Mouse (Mus musculus) embryonic facial prominence, embryonic 10.5 days (tissue): ENCODE data around the gene Cd164l2. TPM values are rescaled to one million over a fixed set of nuclear protein-coding genes. Genes with fewer than 3 reads are reported as not detected.

Experiments
- DNase-seq: peaks from one replicate; pipeline ENCODE4 v3.0.0-alpha.2; 2017; ENCODE audit warnings: low spot score
- H3K27ac ChIP-seq: fragments of 300-500 bp; sonication (generic); replicated peaks from 2 replicates; pipeline ENCODE4 v1.5.1; 2016; ENCODE audit warnings: mild to moderate bottlenecking
- H3K27me3 ChIP-seq: fragments of 300-500 bp; sonication (generic); replicated peaks from 2 replicates; pipeline ENCODE4 v1.6.1; 2016; ENCODE audit warnings: low read depth, mild to moderate bottlenecking; ENCODE audit not compliant: poor library complexity, severe bottlenecking
- H3K36me3 ChIP-seq: fragments of 300-500 bp; sonication (generic); replicated peaks from 2 replicates; pipeline ENCODE4 v1.6.1; 2016; ENCODE audit warnings: mild to moderate bottlenecking, moderate library complexity
- H3K4me1 ChIP-seq: fragments of 300-500 bp; sonication (generic); 2 replicates; pipeline ENCODE4 v1.6.1; 2016
- H3K4me3 ChIP-seq: fragments of 300-500 bp; sonication (generic); 2 replicates; pipeline ENCODE4 v1.5.1; 2016; ENCODE audit warnings: mild to moderate bottlenecking, moderate library complexity
- H3K9me3 ChIP-seq: fragments of 300-500 bp; sonication (generic); 2 replicates; pipeline ENCODE4 v1.6.1; 2016; ENCODE audit warnings: mild to moderate bottlenecking
- WGBS: fragments of 180-500 bp; shearing (Covaris S2); methylation state at CpG from one replicate; pipeline ENCODE4 v1.1.7; 2016; 5-methylcytosine and 5-hydroxymethylcytosine counted together
- polyA plus RNA-seq: library from polyadenylated mRNA; unstranded; fragments of >200 nt; fragmentation: Nextera tagmentation; extraction: Ambion mirVana; gene quantifications from 2 replicates; pipeline ENCODE4 v1.2.1, GENCODE M21; 2016

The Cd164l2 gene
- polyA plus RNA-seq, 1 experiment from 2014 or later = 5.2 TPM

- Histone ChIP-seq H3K36me3 (no peaks in the 10 kb centered on the region), H3K27me3 (peaks cover 46% of the 10 kb centered on the region), H3K9me3 (no peaks in the 10 kb centered on the region), H3K4me1 (peaks cover 10% of the 10 kb centered on the region), H3K4me3 (no peak overlapping the region), H3K27ac (no peak overlapping the region)
- WGBS = 80% methylated on average over 5 of the region's 5 CpGs
- DNase-seq = no peak
Measured at GRCm38 (mm10) chr4:133235415-133235814, 23.5 kb downstream of the Cd164l2 start.

DNA sequence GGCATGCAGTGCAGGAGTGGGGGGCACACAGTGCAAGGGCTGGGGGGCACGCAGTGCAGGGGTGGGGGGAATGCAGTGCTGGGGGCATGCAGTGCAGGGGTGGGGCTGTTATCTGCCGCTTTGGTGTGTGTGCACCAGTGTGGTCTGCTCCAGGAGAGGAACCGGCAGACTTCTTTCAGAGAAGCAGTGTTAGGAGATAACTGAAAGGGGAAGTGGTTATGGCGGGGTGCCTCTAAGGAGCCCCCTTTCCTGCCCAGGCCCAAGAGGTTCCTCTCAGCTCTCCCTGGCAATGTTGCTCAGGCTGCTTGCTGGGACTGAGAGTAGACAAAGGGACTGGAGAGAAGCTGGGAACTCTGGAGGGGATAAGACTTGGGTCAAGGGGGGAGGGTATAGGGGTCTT is 26.0 kb downstream of the Cd164l2 start:
- H3K27ac ChIP-seq = no peak overlapping the region
- H3K4me1 ChIP-seq = peaks cover 25% of the 10 kb centered on the region
- no peak overlapping the region for H3K4me3 ChIP-seq
- no peaks in the 10 kb centered on the region for H3K9me3 ChIP-seq
- WGBS = 80% methylated on average over 4 of the region's 4 CpGs
- peaks cover 64% of the 10 kb centered on the region for H3K27me3 ChIP-seq
- DNase-seq = no peak
- H3K36me3 ChIP-seq = no peaks in the 10 kb centered on the region

- WGBS = 3% methylated on average over 16 of the region's 16 CpGs
- Histone ChIP-seq H3K27ac (peak within 1 kb of the TSS; percentile 84), H3K27me3 (peaks cover 81% of the 10 kb centered on the region)
Measured at GRCm38 (mm10) chr4:133240490-133240921, 28.6 kb downstream of the Cd164l2 start, which contains the start of gene Map3k6. Map3k6 (plus strand) TSS chr4:133240818.

GRCm38 (mm10) chr4:133240934-133241908 is 29.3 kb downstream of the Cd164l2 start:
- under 1% methylated on average over 78 of the region's 78 CpGs for WGBS
- H3K27me3 ChIP-seq = peaks cover 89% of the 10 kb centered on the region

More at GRCm38 (mm10) chr4:133240490-133240921, 28.6 kb downstream of the Cd164l2 start, which contains the start of gene Map3k6:
- peak within 1 kb of the TSS; percentile 77 for H3K4me3 ChIP-seq
- no peaks in the 10 kb centered on the region for H3K36me3 ChIP-seq
- no peaks in the 10 kb centered on the region for H3K9me3 ChIP-seq
- peaks cover 35% of the 10 kb centered on the region for H3K4me1 ChIP-seq
- DNase-seq = peak; percentile 60

DNA sequence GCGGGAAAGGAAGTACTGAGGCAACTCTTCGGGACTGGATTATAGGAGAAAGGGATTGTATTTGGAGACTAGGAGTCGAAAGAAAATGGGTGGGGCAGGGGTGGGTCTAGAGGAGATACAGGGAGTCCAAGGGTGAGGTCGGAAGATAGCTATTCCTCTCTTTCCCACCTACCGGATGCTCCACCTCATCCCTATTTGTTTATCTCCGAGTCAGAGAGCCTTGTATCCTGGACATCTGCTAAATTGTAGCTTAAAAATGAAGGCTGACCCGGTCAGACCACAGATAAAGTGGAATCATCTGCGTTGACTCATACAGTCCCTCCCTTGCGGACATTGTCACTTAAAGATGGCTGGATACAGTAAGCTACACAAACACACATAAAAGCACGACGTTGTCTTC is 30.0 kb downstream of the Cd164l2 start:
- H3K4me1 ChIP-seq = peaks cover 38% of the 10 kb centered on the region
- no peaks in the 10 kb centered on the region for H3K9me3 ChIP-seq
- no peaks in the 10 kb centered on the region for H3K36me3 ChIP-seq
- 29% methylated on average over 11 of the region's 11 CpGs for WGBS
- H3K27me3 ChIP-seq = peaks cover 90% of the 10 kb centered on the region
- DNase-seq = no peak
- H3K27ac ChIP-seq = peak overlapping the region; percentile 84; the same call in 1 of the 2 replicates
- peak overlapping the region; percentile 77 for H3K4me3 ChIP-seq

More at GRCm38 (mm10) chr4:133240934-133241908, 29.3 kb downstream of the Cd164l2 start:
- peak; percentile 95 for DNase-seq
- peak overlapping the region; percentile 77 for H3K4me3 ChIP-seq
- H3K27ac ChIP-seq = peak overlapping the region; percentile 84
- H3K36me3 ChIP-seq = no peaks in the 10 kb centered on the region
- H3K4me1 ChIP-seq = peaks cover 35% of the 10 kb centered on the region
- no peaks in the 10 kb centered on the region for H3K9me3 ChIP-seq

DNA sequence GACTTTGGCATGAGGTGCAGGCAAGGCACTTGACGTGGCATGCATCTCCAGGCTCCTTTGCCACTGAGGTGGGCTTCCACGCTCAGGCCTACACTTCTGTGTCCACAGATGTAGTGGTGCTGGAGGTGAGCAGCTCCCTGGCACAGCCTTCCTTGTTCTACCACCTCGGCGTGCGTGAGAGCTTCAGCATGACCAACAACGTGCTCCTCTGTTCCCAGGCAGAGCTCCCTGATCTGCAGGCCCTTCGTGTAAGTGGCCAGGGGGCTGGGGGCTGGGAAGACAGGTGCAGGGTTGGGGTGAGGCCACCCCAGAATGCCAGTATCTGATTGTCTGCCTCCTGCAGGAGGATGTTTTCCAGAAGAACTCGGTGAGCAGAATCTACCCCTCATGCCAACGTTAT is 30.8 kb downstream of the Cd164l2 start:
- 56% methylated on average over 9 of the region's 9 CpGs for WGBS
- H3K9me3 ChIP-seq = no peaks in the 10 kb centered on the region
- no peak for DNase-seq
- H3K4me1 ChIP-seq = peaks cover 43% of the 10 kb centered on the region
- no peaks in the 10 kb centered on the region for H3K36me3 ChIP-seq
- peaks cover 90% of the 10 kb centered on the region for H3K27me3 ChIP-seq
- no peak overlapping the region for H3K27ac ChIP-seq
- 0 out of 2 replicates have a peak overlapping the region, but pooled peaks have one; percentile 5 for H3K4me3 ChIP-seq

GRCm38 (mm10) chr4:133243538-133243937 is 31.6 kb downstream of the Cd164l2 start:
- DNase-seq = no peak
- 0 out of 2 replicates have a peak overlapping the region, but pooled peaks have one; percentile 14 for H3K27ac ChIP-seq
- 0 out of 2 replicates have a peak overlapping the region, but pooled peaks have one; percentile 17 for H3K4me3 ChIP-seq
- 57% methylated on average over 13 of the region's 13 CpGs for WGBS
- peaks cover 43% of the 10 kb centered on the region for H3K4me1 ChIP-seq
- H3K27me3 ChIP-seq = peaks cover 95% of the 10 kb centered on the region
- no peaks in the 10 kb centered on the region for H3K36me3 ChIP-seq
- H3K9me3 ChIP-seq = no peaks in the 10 kb centered on the region

DNA sequence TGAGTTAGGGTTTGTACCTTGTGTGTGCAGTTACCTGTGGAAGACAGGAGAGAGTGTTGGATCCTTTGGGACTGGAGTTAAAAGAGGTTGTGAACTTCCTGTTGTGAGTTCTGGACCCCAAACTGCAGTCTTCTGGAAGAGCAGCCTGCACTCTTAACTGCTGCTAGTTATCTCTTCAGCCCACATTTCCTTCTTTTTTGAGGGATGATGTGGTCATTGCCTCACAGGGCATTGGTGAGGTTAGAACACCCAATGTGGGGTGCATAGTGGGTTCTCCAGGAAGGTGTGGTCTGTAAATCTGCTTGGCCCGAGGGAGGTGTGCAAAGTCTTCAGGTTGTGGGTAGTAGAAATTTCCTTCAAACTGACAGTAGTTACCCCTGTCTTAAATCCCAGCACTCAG is 32.4 kb downstream of the Cd164l2 start:
- H3K27ac ChIP-seq = no peak overlapping the region
- H3K4me1 ChIP-seq = peaks cover 43% of the 10 kb centered on the region
- H3K4me3 ChIP-seq = no peak overlapping the region
- H3K9me3 ChIP-seq = no peaks in the 10 kb centered on the region
- no peaks in the 10 kb centered on the region for H3K36me3 ChIP-seq
- 86% methylated on average over 1 of the region's 1 CpGs for WGBS
- peaks cover 95% of the 10 kb centered on the region for H3K27me3 ChIP-seq
- no peak for DNase-seq

DNA sequence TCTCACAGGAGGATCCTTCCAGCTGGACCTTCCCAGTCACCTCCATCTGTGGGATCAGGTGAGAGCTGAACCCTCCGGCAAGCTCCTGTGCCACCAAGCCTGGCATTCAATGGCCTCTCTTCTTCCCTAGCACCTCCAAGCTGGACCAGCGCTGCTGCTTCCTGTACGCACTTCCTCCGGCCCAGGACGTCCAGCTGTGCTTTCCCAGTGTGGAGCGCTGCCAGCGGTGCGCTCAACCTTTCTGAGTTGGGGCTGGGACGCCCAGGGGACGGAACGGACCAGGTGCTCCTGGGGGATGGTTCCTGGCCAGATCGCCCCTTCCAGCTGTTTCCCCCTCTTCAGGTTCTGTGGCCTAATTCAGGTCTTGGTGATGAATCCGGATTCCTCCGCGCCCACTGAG is 35.1 kb downstream of the Cd164l2 start:
- Histone ChIP-seq H3K4me1 (peaks cover 50% of the 10 kb centered on the region), H3K9me3 (no peaks in the 10 kb centered on the region), H3K27ac (no peak overlapping the region; the same call in 1 of the 2 replicates), H3K36me3 (no peaks in the 10 kb centered on the region), H3K4me3 (no peak overlapping the region), H3K27me3 (peaks cover 100% of the 10 kb centered on the region)
- no peak for DNase-seq
- 23% methylated on average over 15 of the region's 15 CpGs for WGBS

DNA sequence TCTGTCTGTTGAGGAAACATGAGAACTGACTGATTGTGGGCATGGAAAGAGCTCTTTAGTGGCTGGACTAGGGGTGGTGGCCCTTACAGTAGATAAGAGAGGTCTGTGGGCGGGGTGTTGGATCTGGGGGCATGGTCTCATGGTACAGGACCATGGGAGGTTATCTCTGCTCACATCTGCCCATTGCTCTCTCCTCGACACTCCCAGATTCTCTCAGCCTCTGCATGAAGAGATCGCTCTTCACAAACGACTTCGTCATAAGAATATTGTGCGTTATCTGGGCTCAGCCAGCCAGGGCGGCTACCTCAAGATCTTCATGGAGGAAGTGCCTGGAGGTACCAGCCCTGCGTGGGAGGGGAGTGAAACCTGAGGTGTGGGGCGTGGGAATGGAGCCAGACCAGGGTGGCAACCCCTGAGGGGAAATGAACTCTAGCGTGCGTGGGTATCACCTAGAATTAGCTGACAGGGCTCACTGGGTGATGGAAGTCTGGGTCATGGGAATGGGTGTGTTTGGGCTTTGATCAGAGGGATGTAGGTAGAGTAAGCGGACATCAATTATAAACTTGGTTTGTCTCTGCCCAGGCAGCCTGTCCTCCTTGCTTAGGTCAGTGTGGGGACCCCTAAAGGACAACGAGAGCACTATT is 36.0 kb downstream of the Cd164l2 start:
- Histone ChIP-seq H3K27ac (no peak overlapping the region), H3K27me3 (peaks cover 100% of the 10 kb centered on the region), H3K36me3 (no peaks in the 10 kb centered on the region), H3K4me1 (peaks cover 43% of the 10 kb centered on the region), H3K4me3 (no peak overlapping the region), H3K9me3 (no peaks in the 10 kb centered on the region)
- no peak for DNase-seq
- 77% methylated on average over 13 of the region's 13 CpGs for WGBS

DNA sequence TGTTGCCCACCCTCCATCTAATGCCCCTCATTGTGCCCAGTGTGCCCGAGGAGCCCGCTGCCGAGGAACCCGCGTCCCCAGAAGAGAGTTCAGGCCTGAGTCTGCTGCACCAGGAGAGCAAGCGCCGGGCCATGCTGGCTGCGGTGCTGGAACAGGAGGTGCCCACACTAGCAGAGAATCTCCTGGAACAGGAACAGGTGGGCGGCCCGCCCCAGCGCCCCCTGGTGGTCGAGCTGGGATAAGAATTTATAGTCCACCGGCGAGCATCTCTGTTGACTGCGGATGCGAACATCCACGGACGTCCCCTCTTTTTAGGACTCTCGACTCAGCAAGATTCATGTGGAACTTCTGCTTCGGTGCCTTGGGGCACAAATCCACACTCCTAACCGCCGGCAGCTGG is 38.7 kb downstream of the Cd164l2 start:
- Histone ChIP-seq H3K4me1 (peaks cover 33% of the 10 kb centered on the region), H3K4me3 (peak overlapping the region; percentile 62), H3K27me3 (peaks cover 100% of the 10 kb centered on the region), H3K36me3 (no peaks in the 10 kb centered on the region), H3K27ac (peak overlapping the region; percentile 30; the same call in 1 of the 2 replicates), H3K9me3 (no peaks in the 10 kb centered on the region)
- WGBS = 2% methylated on average over 22 of the region's 22 CpGs
- DNase-seq = peak; percentile 92

GRCm38 (mm10) chr4:133251214-133251613 is 39.3 kb downstream of the Cd164l2 start:
- Histone ChIP-seq H3K4me1 (peaks cover 33% of the 10 kb centered on the region), H3K36me3 (no peaks in the 10 kb centered on the region), H3K4me3 (peak overlapping the region; percentile 62), H3K9me3 (no peaks in the 10 kb centered on the region), H3K27ac (no peak overlapping the region; the same call in 1 of the 2 replicates), H3K27me3 (peaks cover 100% of the 10 kb centered on the region)
- peak; percentile 57 for DNase-seq
- 1% methylated on average over 31 of the region's 31 CpGs for WGBS
